Mouse (Mus musculus) ES-Bruce4 (cell line): Measurements from ENCODE around the gene Hdac4.
A peak's percentile ranks its signal among the peaks of the same experiment; 100 is the strongest.

Experiments used
- CTCF ChIP-seq: IDR thresholded peaks from one replicate; pipeline ENCODE4 v1.8.1; 2011; ENCODE audit warnings: low read depth, low read length
- EP300 ChIP-seq: IDR thresholded peaks from 2 replicates; pipeline ENCODE4 v1.6.1; 2011; ENCODE audit warnings: low read depth, low read length; ENCODE audit not compliant: insufficient read depth
- POLR2A ChIP-seq: IDR thresholded peaks from one replicate; pipeline ENCODE4 v1.8.1; 2011; ENCODE audit warnings: low read length; ENCODE audit not compliant: insufficient read depth

- TF ChIP-seq CTCF = peak; percentile 77
- no peak for TF ChIP-seq EP300
- TF ChIP-seq POLR2A = no peak
Observed at GRCm38 (mm10) chr1:91913850-91914249, 281.6 kb downstream of the Hdac4 start.
